Comparison of ENCODE assay signal across 11 mouse cellular contexts in the genomic region with DNA sequence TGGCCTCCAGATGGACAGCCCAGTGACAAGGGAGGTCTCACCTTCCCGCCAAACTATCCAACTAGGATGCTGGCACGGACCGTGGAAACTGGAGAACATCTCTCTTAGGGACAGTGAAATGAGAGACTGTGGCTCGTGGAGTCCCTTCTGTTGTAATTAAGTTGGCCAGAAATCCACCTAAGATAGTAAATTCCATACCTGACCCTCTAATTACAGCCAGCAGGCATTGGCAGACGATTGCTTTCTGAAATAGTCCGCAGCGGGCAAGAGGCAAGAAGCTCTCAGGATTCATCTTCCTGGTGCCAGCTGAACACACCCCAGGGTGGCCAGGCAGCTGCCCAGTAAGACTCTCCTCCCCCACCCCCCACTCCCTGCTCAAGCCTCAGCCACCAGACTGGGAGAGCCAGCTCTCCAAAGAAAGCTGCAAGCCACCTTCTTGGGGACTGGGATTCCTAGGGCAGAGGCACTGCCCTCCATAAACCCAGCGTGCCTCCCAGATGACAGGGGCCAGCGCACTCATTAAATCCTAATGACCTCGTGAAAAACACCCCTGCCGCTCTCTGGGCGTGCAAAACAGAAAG. TPM values are rescaled to one million over a fixed set of nuclear protein-coding genes. Genes with fewer than 3 reads are reported as not detected.
DNase-seq lines count a peak whose midpoint lies in the region; ATAC-seq lines count a peak whose summit lies in the region.
"Had no signal": no experiment of that assay in that cellular context is flagged by ENCODE, and none has a peak within 500 bp of the region (broad histone marks: within the 10 kb centered on the region; RNA-seq: fewer than 3 reads in every experiment).

No protein-coding gene starts in this region.

- 43% methylated on average over 12 of the region's 12 CpGs for WGBS in forebrain, embryonic 13.5 days
- 32% methylated on average over 12 of the region's 12 CpGs for WGBS in limb, embryonic 10.5 days
- 64% methylated on average over 12 of the region's 12 CpGs for WGBS in liver, embryonic 12.5 days (ENCODE audit: insufficient replicate concordance)

- H3K9me3 ChIP-seq in forebrain, embryonic 13.5 days (replicated peaks) = no peaks in the 10 kb centered on the region
- no peaks in the 10 kb centered on the region for H3K9me3 ChIP-seq in limb, embryonic 10.5 days (replicated peaks)
- H3K9me3 ChIP-seq in liver, embryonic 12.5 days (replicated peaks) = no peaks in the 10 kb centered on the region
- H3K9me3 ChIP-seq: lung, embryonic 15.5 days had no signal

- H3K4me2 ChIP-seq in forebrain, embryonic 13.5 days = no peak overlapping the region
- no peak overlapping the region for H3K4me2 ChIP-seq in liver, embryonic 12.5 days
- H3K4me2 ChIP-seq: lung, embryonic 15.5 days had no signal

- peak; percentile 80 for ATAC-seq in cerebellum, adult (ENCODE audit: insufficient number of reproducible peaks, low FRiP score, low TSS enrichment)
- ATAC-seq in forebrain, embryonic 13.5 days = 0 out of 2 replicates have a peak, but pooled peaks have one; percentile 13
- ATAC-seq in liver, embryonic 12.5 days = no peak

- peak; percentile 93 for DNase-seq in brain, adult 2 months (ENCODE audit: low read depth, low spot score)
- DNase-seq in limb, embryonic 10.5 days (ENCODE audit: low spot score) = peak; percentile 63
- no peak for DNase-seq in left cerebral cortex, postnatal 36 days (ENCODE audit: low spot score in 2 of 2)
- no peak for DNase-seq in layer of hippocampus, postnatal 14 days (ENCODE audit: low spot score in 2 of 2)
- DNase-seq: adrenal gland, postnatal 25 days had no signal

- H3K36me3 ChIP-seq in forebrain, embryonic 13.5 days (ENCODE audit: poor library complexity, severe bottlenecking) = 0 out of 2 replicates have a peak, but pooled peaks cover 7% of the 10 kb centered on the region
- peaks cover 56% of the 10 kb centered on the region for H3K36me3 ChIP-seq in limb, embryonic 10.5 days
- no peaks in the 10 kb centered on the region for H3K36me3 ChIP-seq in liver, embryonic 12.5 days
- H3K36me3 ChIP-seq: G1E; lung, embryonic 15.5 days had no signal

- intact Hi-C loops in left cerebral cortex, postnatal 36 days (cut with DNase I) = no loop called here

- H3K27ac ChIP-seq in forebrain, embryonic 13.5 days = no peak overlapping the region
- H3K27ac ChIP-seq in limb, embryonic 10.5 days = peak overlapping the region; percentile 62; the same call in 1 of the 2 replicates
- H3K27ac ChIP-seq in liver, embryonic 12.5 days = no peak overlapping the region
- H3K27ac ChIP-seq: layer of hippocampus, adult 2 months; lung, embryonic 15.5 days had no signal

- H3K27me3 ChIP-seq in forebrain, embryonic 13.5 days = no peaks in the 10 kb centered on the region
- H3K27me3 ChIP-seq in limb, embryonic 10.5 days (ENCODE audit: low read depth, poor library complexity, severe bottlenecking) = no peaks in the 10 kb centered on the region
- no peaks in the 10 kb centered on the region for H3K27me3 ChIP-seq in liver, embryonic 12.5 days (replicated peaks)
- H3K27me3 ChIP-seq: lung, embryonic 15.5 days had no signal

- H3K4me1 ChIP-seq in forebrain, embryonic 13.5 days = peaks cover 39% of the 10 kb centered on the region
- H3K4me1 ChIP-seq in limb, embryonic 10.5 days = peaks cover 80% of the 10 kb centered on the region
- no peaks in the 10 kb centered on the region for H3K4me1 ChIP-seq in liver, embryonic 12.5 days
- H3K4me1 ChIP-seq: lung, embryonic 15.5 days had no signal

- no peak overlapping the region for H3K9ac ChIP-seq in forebrain, embryonic 13.5 days
- H3K9ac ChIP-seq in liver, embryonic 12.5 days = no peak overlapping the region
- H3K9ac ChIP-seq: lung, embryonic 15.5 days had no signal

- H3K4me3 ChIP-seq in forebrain, embryonic 13.5 days = no peak overlapping the region
- peak overlapping the region; percentile 16 for H3K4me3 ChIP-seq in limb, embryonic 10.5 days
- no peak overlapping the region for H3K4me3 ChIP-seq in liver, embryonic 12.5 days
- H3K4me3 ChIP-seq: layer of hippocampus, adult 2 months; lung, embryonic 15.5 days had no signal

RNA-seq across cellular contexts. Expression of gene Gli2, which starts 51.9 kb away (rescaled TPM):
- polyA plus RNA-seq in forebrain, embryonic 13.5 days (2015; fragmentation: Nextera tagmentation; extraction: Ambion mirVana) = 5.6 and 6.5 TPM in 2 replicates
- polyA plus RNA-seq in limb, embryonic 10.5 days (2016; fragmentation: Nextera tagmentation; extraction: Ambion mirVana) = 16.6 and 17.5 TPM in 2 replicates
- total RNA-seq in left cerebral cortex, postnatal 36 days (2021) = 1 to 10 TPM; 3.2 to 4.8 TPM
- polyA plus RNA-seq in liver, embryonic 12.5 days (2016; fragmentation: Nextera tagmentation; extraction: Ambion mirVana) = 0.87 and 1.1 TPM in 2 replicates
- 1 to 10 TPM; 4.2 to 4.5 TPM for total RNA-seq in layer of hippocampus, postnatal 14 days (2021)
- polyA plus RNA-seq: G1E had no signal

Comparison
In these comparisons a context has a peak if more than half of its experiments do, and no peak if none do; other contexts are left out.
1. DNase-seq: peak in brain, adult 2 months (single experiment) and limb, embryonic 10.5 days (single experiment); none in left cerebral cortex, postnatal 36 days (0 of 2) and layer of hippocampus, postnatal 14 days (0 of 2).